Mouse (Mus musculus) cerebellum, adult 9-11 months (tissue): ENCODE data around the gene Slc22a27.
"Not testable (repeated sequence)": the region's sequence is repeated elsewhere in the genome, so short reads cannot be mapped to it uniquely, and the experiment has no call there.

Experiments used
- DNase-seq: peaks from one replicate; pipeline ENCODE4 v3.0.0; 2022

Slc22a27 gene

DNA sequence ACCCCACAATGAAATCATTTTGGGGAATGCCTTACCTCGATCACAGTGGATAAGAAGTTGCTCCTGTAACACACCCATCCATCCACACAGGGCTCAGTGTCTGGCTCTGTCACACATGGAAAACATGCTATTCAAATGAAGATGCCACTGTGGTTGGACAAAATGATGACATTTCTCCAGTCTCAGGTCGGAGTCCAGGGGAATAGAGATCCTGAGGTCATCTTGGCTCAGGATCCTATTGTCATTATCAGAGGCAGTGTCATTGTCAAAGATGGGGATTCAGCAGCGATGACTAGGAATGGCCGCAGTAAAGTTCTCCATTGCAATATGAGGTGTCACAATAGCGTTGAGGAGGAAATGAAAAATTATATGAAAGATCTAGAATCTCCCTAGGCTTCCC is at the start of gene Slc22a27:
Slc22a27 (minus strand) TSS at position 101 of the 400 bp plus-strand sequence.
- not testable (repeated sequence) for DNase-seq

DNA sequence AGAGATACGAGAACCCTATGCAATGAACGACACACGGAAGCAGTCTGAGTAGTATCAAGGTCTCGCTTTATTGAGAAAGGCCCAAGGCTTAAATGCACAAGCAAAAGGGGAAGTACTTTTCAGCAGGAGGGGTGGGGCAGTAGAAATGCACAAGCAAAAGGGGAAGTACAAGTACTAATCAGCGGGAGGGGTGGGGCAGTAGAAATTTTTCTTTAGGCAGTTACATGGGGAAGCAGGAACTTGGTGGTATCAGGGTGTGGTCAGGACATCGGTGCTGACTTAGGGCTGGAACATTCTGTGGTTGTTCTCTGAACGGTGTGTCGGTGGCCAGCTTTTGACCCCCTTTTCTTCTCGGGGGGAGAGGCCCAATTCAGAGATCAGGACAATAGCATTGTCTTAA is 45.8 kb upstream of the Slc22a27 start:
- not testable (repeated sequence) for DNase-seq

DNA sequence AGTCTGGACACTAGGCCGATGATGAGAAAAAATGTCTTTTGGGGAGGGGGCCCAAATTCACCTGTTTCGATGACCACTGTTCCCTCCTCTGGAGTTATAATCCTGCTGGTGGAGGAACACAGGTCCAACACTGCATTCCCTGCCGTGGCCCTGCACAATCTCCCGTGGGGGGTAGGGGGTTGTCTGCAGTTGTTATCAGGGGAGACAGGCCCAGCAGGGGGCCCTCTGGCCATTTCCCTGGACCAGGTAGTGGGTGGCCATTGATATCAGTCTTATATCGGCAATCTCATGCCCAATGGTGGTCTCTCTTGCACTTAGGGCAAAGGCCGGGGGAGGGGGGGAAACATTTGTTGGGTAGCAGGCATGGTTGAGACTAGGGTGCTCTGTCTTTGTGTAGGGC is 43.3 kb upstream of the Slc22a27 start:
- DNase-seq: not testable (repeated sequence)

DNA sequence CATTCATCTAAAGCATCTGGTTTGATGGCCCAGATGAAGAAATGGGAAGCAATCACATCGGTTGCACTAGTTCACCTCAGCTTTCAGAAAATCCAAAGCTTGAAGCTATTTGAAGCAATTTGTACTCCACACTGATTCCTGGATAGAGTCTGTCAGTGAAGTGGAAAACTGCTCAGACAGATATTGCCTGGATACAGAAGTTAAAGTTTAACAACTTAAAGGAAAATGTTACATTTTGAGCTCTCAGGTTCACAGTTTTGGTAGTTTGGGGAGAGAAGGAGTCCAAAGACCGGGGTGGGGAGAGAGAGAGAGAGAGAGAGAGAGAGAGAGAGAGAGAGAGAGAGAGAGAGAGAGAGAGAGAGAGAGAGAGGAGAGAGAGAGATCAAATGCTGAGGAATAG is 2.9 kb upstream of the Slc22a27 start:
- no peak for DNase-seq

DNA sequence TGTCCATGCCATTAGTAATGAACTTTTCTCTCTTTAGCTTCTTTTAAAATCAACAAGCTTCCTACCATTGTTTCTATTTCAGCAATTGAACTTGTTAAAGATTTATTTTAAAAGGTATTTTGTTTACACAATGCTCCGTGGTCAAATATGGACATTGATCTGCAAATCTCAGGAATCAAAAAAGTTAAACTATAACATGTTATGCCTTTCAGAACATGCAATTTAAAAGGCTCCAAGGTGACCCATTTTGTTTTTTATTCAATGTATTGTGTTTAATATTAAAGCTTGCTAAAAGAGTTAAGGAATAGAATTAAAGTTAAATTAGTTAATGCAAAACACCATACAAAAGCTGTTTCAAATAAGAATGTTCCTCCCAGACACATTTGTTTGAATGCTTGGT is 723 bp upstream of the Slc22a27 start:
- not testable (repeated sequence) for DNase-seq

DNA sequence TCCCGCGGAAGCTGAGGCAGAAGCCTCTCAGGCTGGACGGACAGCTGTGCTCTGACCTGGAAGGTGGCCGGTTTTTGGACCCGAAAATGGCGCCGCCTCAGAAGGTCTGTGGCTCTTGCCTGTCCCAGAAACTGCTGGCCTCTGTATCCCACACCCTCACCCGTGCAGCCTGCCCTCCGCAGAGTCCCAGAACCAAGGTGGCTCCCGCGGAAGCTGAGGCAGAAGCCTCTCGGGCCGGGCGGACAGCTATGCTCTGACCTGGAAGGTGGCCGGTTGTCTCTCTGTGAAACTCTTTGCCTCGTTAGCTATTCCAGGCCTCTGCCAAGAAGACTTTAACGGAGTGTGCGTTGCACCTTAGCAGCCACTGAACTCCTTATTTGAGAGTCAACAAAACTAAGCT is 26.4 kb downstream of the Slc22a27 start:
- not testable (repeated sequence) for DNase-seq

DNA sequence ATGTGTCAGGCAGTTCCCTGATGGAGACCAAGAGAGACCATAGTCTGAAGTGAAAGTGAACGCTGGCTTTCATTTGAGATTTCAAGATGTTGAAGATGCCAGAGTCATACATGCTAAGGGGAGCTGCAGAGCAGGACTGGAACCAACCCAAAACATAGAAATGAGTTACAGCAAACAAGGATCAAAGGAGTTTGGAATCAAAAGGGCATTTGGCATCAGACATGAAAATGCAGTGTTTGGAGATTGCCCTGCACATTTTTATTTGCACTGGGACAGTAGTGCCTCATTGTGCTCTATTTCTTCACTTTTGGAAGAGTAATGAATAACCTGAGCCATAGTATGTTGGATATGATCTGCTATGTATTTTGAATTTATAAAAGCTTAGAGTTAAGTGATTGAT is 89.2 kb downstream of the Slc22a27 start:
- no peak for DNase-seq

DNA sequence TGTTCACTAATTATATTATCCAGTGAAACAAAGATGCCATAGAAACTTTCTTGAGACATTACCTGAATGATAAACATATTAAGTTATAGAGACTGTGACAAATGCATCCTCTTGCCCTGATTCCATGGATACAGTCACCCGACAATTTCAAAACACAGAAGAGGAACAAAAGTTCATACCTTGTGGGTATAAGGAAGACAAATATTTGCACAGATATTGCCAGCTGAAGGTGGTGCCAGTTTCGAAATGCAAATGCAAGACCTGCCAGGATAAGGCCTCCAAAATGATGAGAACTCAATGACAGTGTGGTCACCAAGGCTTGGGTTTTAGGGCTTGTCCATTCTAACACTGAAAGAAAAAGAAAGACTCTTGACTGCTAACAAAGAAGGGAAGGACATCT is 136.0 kb downstream of the Slc22a27 start:
- DNase-seq: no peak
